Mouse (Mus musculus) embryonic facial prominence, embryonic 15.5 days (tissue): ENCODE measurements at regions not wholly inside any gene's neighbourhood (a gene's known extent, or its start where the extent isn't known, plus 50 kb on each side); places are given as distances from the start of the nearest gene placed in this dataset.

Experiments used
- ATAC-seq: fragments of 200-750 bp; cut with Nextera tagmentation; 2 replicates; pipeline ENCODE4 v1.8.0; 2017; ENCODE audit warnings: low read depth, moderate TSS enrichment; ENCODE audit not compliant: insufficient number of reproducible peaks, low FRiP score, low TSS enrichment
- H3K27ac ChIP-seq: fragments of 300-500 bp; sonication (generic); replicated peaks from 2 replicates; pipeline ENCODE4 v1.5.1; 2015; ENCODE audit warnings: mild to moderate bottlenecking, inconsistent platforms
- H3K27me3 ChIP-seq: fragments of 300-500 bp; sonication (generic); 2 replicates; pipeline ENCODE4 v1.6.1; 2015; ENCODE audit warnings: inconsistent platforms
- H3K36me3 ChIP-seq: fragments of 300-500 bp; sonication (generic); 2 replicates; pipeline ENCODE4 v1.6.1; 2015; ENCODE audit warnings: mild to moderate bottlenecking, inconsistent platforms
- H3K4me1 ChIP-seq: fragments of 300-500 bp; sonication (generic); 2 replicates; pipeline ENCODE4 v1.6.1; 2015; ENCODE audit warnings: inconsistent platforms
- H3K4me2 ChIP-seq: fragments of 300-500 bp; sonication (generic); replicated peaks from 2 replicates; pipeline ENCODE4 v1.6.1; 2015; ENCODE audit warnings: mild to moderate bottlenecking, inconsistent platforms
- H3K4me3 ChIP-seq: fragments of 300-500 bp; sonication (generic); replicated peaks from 2 replicates; pipeline ENCODE4 v1.5.1; 2015; ENCODE audit warnings: mild to moderate bottlenecking, inconsistent platforms
- H3K9ac ChIP-seq: fragments of 300-500 bp; sonication (generic); 2 replicates; pipeline ENCODE4 v1.6.1; 2015; ENCODE audit warnings: inconsistent platforms
- H3K9me3 ChIP-seq: fragments of 300-500 bp; sonication (generic); replicated peaks from 2 replicates; pipeline ENCODE4 v1.6.1; 2016; ENCODE audit warnings: inconsistent platforms
- WGBS: fragments of 180-500 bp; shearing (Covaris S2); methylation state at CpG from one replicate; pipeline ENCODE4 v1.1.7; 2015; 5-methylcytosine and 5-hydroxymethylcytosine counted together

GRCm38 (mm10) chr1:57470356-57470755 lies 63.5 kb upstream of the Tyw5 start:
- Histone ChIP-seq H3K4me1 (no peaks in the 10 kb centered on the region), H3K9me3 (no peaks in the 10 kb centered on the region), H3K27ac (no peak overlapping the region), H3K36me3 (no peaks in the 10 kb centered on the region), H3K9ac (no peak overlapping the region), H3K27me3 (no peaks in the 10 kb centered on the region), H3K4me3 (no peak overlapping the region), H3K4me2 (no peak overlapping the region)
- ATAC-seq = no peak
- WGBS = 95% methylated on average over 1 of the region's 1 CpGs

GRCm38 (mm10) chr1:57472235-57472634 lies 65.3 kb upstream of the Tyw5 start:
- 64% methylated on average over 1 of the region's 1 CpGs for WGBS
- no peaks in the 10 kb centered on the region for H3K4me1 ChIP-seq
- no peaks in the 10 kb centered on the region for H3K9me3 ChIP-seq
- H3K4me3 ChIP-seq = no peak overlapping the region
- H3K27ac ChIP-seq = no peak overlapping the region
- H3K36me3 ChIP-seq = no peaks in the 10 kb centered on the region
- H3K27me3 ChIP-seq = no peaks in the 10 kb centered on the region
- no peak overlapping the region for H3K4me2 ChIP-seq
- H3K9ac ChIP-seq = no peak overlapping the region
- no peak for ATAC-seq

- no peak overlapping the region for H3K4me3 ChIP-seq
- H3K9me3 ChIP-seq = no peaks in the 10 kb centered on the region
- no peak overlapping the region for H3K9ac ChIP-seq
- no peak for ATAC-seq
- no peak overlapping the region for H3K4me2 ChIP-seq
- H3K27me3 ChIP-seq = no peaks in the 10 kb centered on the region
- peaks cover 15% of the 10 kb centered on the region for H3K4me1 ChIP-seq
- 12% methylated on average over 1 of the region's 1 CpGs for WGBS
- H3K36me3 ChIP-seq = no peaks in the 10 kb centered on the region
- 0 out of 2 replicates have a peak overlapping the region, but pooled peaks have one; percentile 45 for H3K27ac ChIP-seq
Observed at GRCm38 (mm10) chr1:57477725-57478124, 70.8 kb upstream of the Tyw5 start.

DNA sequence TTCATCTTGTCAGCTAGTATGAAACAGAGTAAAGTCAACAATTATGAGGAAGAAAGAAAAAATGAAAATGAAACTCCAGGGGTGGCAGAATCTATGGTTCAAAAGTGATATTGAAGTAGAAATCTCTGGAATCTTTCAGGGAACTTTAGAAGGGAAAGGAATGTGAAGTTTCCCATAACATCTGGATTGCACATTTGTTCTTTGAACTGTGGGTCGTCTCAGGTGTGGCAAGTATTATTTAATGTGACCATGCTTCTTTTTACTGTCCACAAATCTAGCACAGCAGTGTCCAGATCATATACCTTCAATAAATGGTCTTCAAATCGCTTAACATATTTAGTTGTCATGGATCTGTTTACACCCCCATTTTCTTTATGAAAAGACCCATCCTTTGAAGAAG lies 71.2 kb upstream of the Tyw5 start:
- WGBS = 30% methylated on average over 2 of the region's 2 CpGs
- H3K4me2 ChIP-seq = no peak overlapping the region

DNA sequence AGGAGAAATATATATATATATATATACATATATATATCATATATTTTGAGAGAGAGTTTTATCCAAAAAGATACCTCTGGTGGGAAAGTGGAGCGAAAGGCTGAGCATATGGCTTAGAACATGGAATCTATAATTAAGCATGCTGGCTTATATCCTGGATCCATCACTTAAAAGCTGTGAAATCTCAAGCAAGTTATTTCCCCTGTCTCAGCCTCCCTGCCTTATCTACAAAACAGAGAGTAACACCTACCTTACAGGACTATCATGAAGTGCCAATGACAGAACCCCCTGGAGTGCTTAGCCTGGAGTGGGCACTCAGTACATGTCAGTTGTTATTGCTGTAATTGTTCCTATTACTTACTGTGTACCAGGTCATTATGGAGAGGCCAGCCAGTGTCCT lies 71.9 kb upstream of the Tyw5 start:
- 81% methylated on average over 1 of the region's 1 CpGs for WGBS

More for the DNA sequence above, 71.2 kb upstream of the Tyw5 start:
- no peaks in the 10 kb centered on the region for H3K36me3 ChIP-seq
- H3K9me3 ChIP-seq = no peaks in the 10 kb centered on the region
- H3K27me3 ChIP-seq = no peaks in the 10 kb centered on the region
- no peak overlapping the region for H3K9ac ChIP-seq
- 0 out of 2 replicates have a peak overlapping the region, but pooled peaks have one; percentile 45 for H3K27ac ChIP-seq
- no peak overlapping the region for H3K4me3 ChIP-seq
- peaks cover 15% of the 10 kb centered on the region for H3K4me1 ChIP-seq
- ATAC-seq = no peak

DNA sequence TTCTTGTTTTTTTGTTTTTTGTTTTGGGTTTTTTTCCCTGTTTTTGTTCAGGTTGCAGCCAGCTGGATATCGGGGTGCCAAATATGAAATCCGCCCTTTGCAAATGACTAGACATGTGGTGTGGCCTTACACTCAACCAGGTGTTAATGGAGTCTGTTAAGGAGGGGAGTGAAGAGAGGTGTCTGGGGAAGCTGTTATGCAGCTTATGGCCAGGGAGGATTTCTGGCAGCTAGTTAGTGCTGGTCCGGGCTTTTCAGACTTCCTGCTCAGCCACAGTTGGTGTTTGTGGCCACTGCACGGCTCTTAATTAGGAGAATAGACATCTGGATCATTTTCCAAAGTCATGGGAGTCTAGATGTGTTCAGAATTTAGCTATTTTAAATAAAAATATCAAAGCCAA lies 72.7 kb upstream of the Tyw5 start:
- H3K27me3 ChIP-seq = no peaks in the 10 kb centered on the region
- no peak overlapping the region for H3K4me2 ChIP-seq
- 34% methylated on average over 4 of the region's 4 CpGs for WGBS
- no peak overlapping the region for H3K9ac ChIP-seq
- H3K4me1 ChIP-seq = peaks cover 15% of the 10 kb centered on the region
- H3K36me3 ChIP-seq = no peaks in the 10 kb centered on the region
- H3K9me3 ChIP-seq = no peaks in the 10 kb centered on the region
- H3K4me3 ChIP-seq = no peak overlapping the region
- no peak for ATAC-seq
- peak overlapping the region; percentile 31; the same call in 1 of the 2 replicates for H3K27ac ChIP-seq

More for the DNA sequence above, 71.9 kb upstream of the Tyw5 start:
- Histone ChIP-seq H3K27me3 (no peaks in the 10 kb centered on the region), H3K4me3 (no peak overlapping the region), H3K9me3 (no peaks in the 10 kb centered on the region), H3K4me1 (peaks cover 15% of the 10 kb centered on the region), H3K36me3 (no peaks in the 10 kb centered on the region), H3K9ac (no peak overlapping the region), H3K4me2 (no peak overlapping the region), H3K27ac (peak overlapping the region; percentile 51; the same call in 1 of the 2 replicates)
- no peak for ATAC-seq

GRCm38 (mm10) chr1:57489176-57489575 lies 82.3 kb upstream of the Tyw5 start:
- peaks cover 10% of the 10 kb centered on the region for H3K4me1 ChIP-seq
- H3K4me3 ChIP-seq = no peak overlapping the region
- no peak overlapping the region for H3K4me2 ChIP-seq
- peak overlapping the region; percentile 31; the same call in 1 of the 2 replicates for H3K27ac ChIP-seq
- no peaks in the 10 kb centered on the region for H3K9me3 ChIP-seq
- WGBS = 48% methylated on average over 2 of the region's 2 CpGs
- no peaks in the 10 kb centered on the region for H3K36me3 ChIP-seq
- H3K9ac ChIP-seq = no peak overlapping the region
- no peaks in the 10 kb centered on the region for H3K27me3 ChIP-seq
- no peak for ATAC-seq

- no peak overlapping the region for H3K4me2 ChIP-seq
- WGBS = 42% methylated on average over 6 of the region's 6 CpGs
Observed at GRCm38 (mm10) chr1:57489588-57489987, 82.7 kb upstream of the Tyw5 start.

DNA sequence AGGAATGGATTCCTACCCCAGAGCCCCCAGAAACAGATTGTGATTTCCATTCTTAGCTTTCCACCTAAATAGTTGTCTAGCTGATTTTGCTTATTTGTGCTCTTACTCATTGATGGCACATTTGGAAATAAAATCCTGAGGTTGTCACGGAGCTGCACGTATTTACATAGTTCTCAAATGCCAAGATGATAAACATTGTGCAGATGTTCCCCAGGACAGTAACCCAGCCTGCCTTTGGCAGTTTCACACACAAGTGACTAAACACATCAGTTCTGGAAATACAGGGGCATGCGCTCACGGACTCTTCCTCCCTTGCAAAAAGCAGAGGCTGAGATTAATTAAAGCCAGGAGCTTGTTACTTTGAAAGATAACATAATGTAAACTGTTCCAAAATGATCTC lies 83.1 kb upstream of the Tyw5 start:
- Histone ChIP-seq H3K4me1 (peaks cover 10% of the 10 kb centered on the region), H3K4me2 (no peak overlapping the region), H3K9me3 (no peaks in the 10 kb centered on the region), H3K9ac (no peak overlapping the region), H3K4me3 (no peak overlapping the region), H3K27ac (peak overlapping the region; percentile 31; the same call in 1 of the 2 replicates), H3K27me3 (no peaks in the 10 kb centered on the region), H3K36me3 (no peaks in the 10 kb centered on the region)
- ATAC-seq = no peak
- 36% methylated on average over 4 of the region's 4 CpGs for WGBS

More at GRCm38 (mm10) chr1:57489588-57489987, 82.7 kb upstream of the Tyw5 start:
- ATAC-seq = no peak
- H3K4me1 ChIP-seq = peaks cover 10% of the 10 kb centered on the region
- H3K9me3 ChIP-seq = no peaks in the 10 kb centered on the region
- no peak overlapping the region for H3K9ac ChIP-seq
- no peaks in the 10 kb centered on the region for H3K27me3 ChIP-seq
- no peaks in the 10 kb centered on the region for H3K36me3 ChIP-seq
- H3K27ac ChIP-seq = peak overlapping the region; percentile 31; the same call in 1 of the 2 replicates
- no peak overlapping the region for H3K4me3 ChIP-seq

DNA sequence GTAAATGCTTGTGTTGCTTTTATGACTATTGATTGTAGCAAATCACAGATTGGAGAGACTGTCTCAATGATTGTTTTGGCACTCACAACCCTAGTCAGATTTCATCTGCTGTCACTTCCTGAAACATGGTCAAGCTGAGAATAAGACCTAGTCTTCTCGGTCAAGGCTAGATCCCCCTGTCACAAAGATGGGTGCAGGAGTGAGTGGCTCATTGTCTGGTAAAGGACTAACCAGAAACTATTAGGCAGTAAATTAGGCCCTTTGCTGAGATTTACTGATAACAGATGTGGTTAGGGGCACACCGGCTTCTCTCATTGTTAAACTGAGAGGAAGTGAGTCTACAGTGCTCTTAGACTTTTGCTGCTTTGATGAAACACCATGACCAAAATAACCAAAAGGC lies 85.8 kb upstream of the Tyw5 start:
- no peak for ATAC-seq
- no peaks in the 10 kb centered on the region for H3K27me3 ChIP-seq
- no peaks in the 10 kb centered on the region for H3K36me3 ChIP-seq
- no peaks in the 10 kb centered on the region for H3K9me3 ChIP-seq
- no peak overlapping the region for H3K27ac ChIP-seq
- H3K4me3 ChIP-seq = no peak overlapping the region
- peaks cover 10% of the 10 kb centered on the region for H3K4me1 ChIP-seq
- no peak overlapping the region for H3K4me2 ChIP-seq
- 40% methylated on average over 2 of the region's 2 CpGs for WGBS
- H3K9ac ChIP-seq = no peak overlapping the region

DNA sequence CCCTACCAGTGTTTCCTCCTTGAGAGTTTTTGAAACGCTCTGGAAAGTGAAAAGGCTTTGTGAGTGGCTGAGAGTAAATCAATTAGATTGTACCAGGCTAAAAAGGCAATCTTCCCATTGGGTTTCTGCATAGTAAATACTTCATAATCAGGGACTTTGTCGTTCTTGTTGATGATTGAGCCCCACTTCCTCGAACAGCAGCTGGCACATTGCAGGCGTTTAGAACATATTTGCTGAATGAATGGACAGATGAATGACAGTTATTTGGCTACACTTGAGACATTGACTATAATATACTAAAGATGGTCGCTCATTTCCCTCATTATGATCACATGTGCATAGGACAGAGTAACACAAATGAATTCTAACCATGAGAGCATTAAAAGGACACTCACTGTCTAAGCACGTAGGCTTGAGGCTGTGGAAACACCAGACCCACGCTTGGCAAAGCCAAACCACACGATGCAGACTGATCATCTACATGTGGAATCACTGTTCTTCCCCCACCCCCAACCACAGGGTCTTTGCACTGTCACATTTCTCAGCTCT lies 90.7 kb upstream of the Tyw5 start:
- no peak overlapping the region for H3K9ac ChIP-seq
- no peak overlapping the region for H3K4me3 ChIP-seq
- H3K4me2 ChIP-seq = no peak overlapping the region
- H3K9me3 ChIP-seq = no peaks in the 10 kb centered on the region
- H3K36me3 ChIP-seq = no peaks in the 10 kb centered on the region
- WGBS = 41% methylated on average over 8 of the region's 8 CpGs
- H3K27ac ChIP-seq = peak overlapping the region; percentile 48
- H3K27me3 ChIP-seq = no peaks in the 10 kb centered on the region
- no peaks in the 10 kb centered on the region for H3K4me1 ChIP-seq
- ATAC-seq = no peak
